Mouse (Mus musculus): ENCODE data around the gene Cpxm2.

Gene Cpxm2

GRCm38 (mm10) chr7:132025591-132025990 lies 128.9 kb downstream of the Cpxm2 start:
- no peak for DNase-seq (ENCODE audit: low spot score in 2 of 2)

GRCm38 (mm10) chr7:132015933-132016332 lies 138.6 kb downstream of the Cpxm2 start:
- no peak for DNase-seq (ENCODE audit: low spot score in 2 of 2)

DNA sequence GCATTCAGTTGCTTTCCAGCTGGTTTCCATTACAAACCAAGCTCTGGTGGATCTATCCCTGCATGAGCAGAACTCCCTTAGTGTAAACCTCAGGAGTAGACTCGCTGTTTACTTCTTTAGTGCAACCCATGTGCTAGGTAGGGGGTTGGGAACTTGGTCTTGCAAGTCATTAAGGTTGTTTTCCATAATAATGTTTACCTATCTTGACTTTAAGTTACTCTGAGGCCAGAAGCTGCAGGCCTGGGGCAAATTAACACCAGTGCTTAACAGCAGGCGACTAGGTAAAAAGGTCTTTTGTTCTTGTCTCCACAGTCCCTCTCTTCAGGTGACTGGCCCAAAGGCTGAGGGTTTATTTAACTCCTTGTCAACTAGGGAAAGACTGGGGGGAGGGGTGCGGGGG lies 139.3 kb downstream of the Cpxm2 start:
- no peak for DNase-seq (ENCODE audit: low spot score in 2 of 2)

DNA sequence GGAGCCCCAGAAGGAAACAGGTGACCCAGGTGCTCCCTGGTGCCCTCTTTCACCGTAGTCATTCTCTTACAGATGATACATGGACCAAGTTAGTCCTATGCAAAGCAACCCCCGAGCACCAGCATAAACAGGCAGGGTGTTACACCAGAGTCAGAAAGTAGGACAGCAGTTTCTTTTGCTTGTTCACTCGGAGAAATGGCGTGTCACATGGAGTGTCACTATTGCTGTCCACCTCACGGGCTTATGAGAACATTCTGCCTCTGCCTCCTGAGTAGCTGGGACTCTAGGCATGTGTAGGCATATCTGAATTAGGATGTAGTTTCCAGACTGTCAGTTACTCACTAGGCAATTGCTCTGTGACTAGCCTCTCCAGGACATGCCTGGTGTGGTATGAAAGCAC lies 140.6 kb downstream of the Cpxm2 start:
- no peak for DNase-seq (ENCODE audit: low spot score in 2 of 2)

- DNase-seq (ENCODE audit: low spot score in 2 of 2): no peak
These were observed 141.4 kb downstream of the Cpxm2 start for GRCm38 (mm10) chr7:132012969-132013679.

DNA sequence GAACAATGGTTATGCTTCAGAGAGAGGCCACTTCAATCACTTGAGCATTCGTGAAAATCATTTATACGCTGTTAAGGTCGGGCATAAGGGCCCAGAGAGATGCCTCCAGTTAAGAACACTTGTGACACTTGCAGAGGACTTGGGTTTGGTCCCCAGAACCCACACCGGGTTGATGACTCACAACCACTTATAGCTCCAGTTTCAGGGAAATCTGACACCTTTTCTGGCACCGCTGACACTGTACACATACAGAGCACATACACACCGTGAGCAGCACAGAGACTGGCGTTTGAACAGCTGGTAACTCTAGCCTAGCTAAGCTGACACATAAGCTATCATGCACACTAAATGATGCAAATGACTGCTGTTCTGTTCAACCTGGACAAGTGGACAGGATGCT lies 145.5 kb downstream of the Cpxm2 start:
- no peak for DNase-seq (ENCODE audit: low spot score in 2 of 2)

DNA sequence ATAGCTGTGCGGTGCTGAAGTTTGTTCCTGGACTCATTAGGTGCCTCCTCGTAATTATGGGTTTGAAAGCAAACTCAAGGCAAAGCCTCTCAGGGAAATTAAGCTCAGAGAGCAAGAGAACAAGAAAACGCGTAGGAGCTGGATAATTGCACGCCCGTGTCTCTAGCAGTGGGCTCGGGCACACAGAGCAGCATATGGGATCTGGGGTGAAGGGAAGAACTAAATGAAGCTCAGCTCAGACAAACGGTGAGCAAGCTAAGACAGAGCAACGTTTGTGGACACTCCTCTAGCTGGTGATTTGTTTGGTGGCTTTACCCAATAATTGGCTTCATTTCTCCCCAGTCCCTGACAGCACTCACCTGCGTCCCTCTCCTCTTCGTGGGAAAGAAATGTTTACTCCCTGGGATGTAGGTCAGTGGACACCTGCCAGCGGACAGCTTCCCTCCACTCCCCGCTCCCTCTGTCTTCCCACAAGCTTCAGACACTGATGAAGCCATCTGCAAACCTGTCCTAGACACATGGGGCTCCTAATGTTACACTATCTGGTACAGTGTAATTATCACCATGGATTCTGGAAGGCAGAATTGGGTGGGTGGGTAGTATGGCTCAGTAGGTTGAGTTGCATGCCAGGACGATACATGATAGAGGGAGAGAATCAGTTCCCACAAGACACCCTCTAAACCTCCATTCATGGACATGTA lies 148.4 kb downstream of the Cpxm2 start:
- DNase-seq (ENCODE audit: low spot score in 2 of 2): no peak

GRCm38 (mm10) chr7:131992873-131993272 lies 161.7 kb downstream of the Cpxm2 start:
- DNase-seq (ENCODE audit: low spot score in 2 of 2): no peak

- no peak for DNase-seq (ENCODE audit: low spot score in 2 of 2)
These were observed 162.3 kb downstream of the Cpxm2 start for GRCm38 (mm10) chr7:131992226-131992625.

- no peak for DNase-seq (ENCODE audit: low spot score in 2 of 2)
These were observed 165.5 kb downstream of the Cpxm2 start for GRCm38 (mm10) chr7:131989056-131989455.

All from urinary bladder, postnatal 4 days (tissue).